8 mouse cellular contexts compared by ENCODE assay signal in genomic region chr11:78327634-78328511, GRCm38 (mm10). TPM values are rescaled to one million over a fixed set of nuclear protein-coding genes. Genes with fewer than 3 reads are reported as not detected.
DNase-seq lines count a peak whose midpoint lies in the region; ATAC-seq lines count a peak whose summit lies in the region.

Gene Pigs (plus strand): TSS chr11:78328415.

- DNase-seq in adipocyte (ENCODE audit: low spot score), result peak; percentile 96
- DNase-seq in embryo, embryonic 10 days (ENCODE audit: low spot score), result peak; percentile 98
- DNase-seq in gastrocnemius, postnatal 14 days, result peak; percentile 98
- DNase-seq in left cerebral cortex, postnatal 10 days (ENCODE audit: extremely low spot score in 1 of 2, low spot score in 2 of 2), result peak; percentile 94 to 98
- peak; percentile 94 for DNase-seq in right cerebral cortex, postnatal 25 days
- peak; percentile 90 to 97 for DNase-seq in urinary bladder, postnatal 4 days (ENCODE audit: low spot score in 2 of 2)

- intact Hi-C loops in gastrocnemius, postnatal 14 days (cut with DNase I; ENCODE audit: low total_unique reads), result no loop called here
- intact Hi-C loops in left cerebral cortex, postnatal 10 days (cut with DNase I), result no loop called here

- ATAC-seq in inflammation-experienced regulatory T-cells, adult 6 months, result peak; percentile 98
- ATAC-seq in megakaryocyte-erythroid progenitor cell, adult 5-6 weeks (replicated peaks; ENCODE audit: low FRiP score, low TSS enrichment, poor library complexity, severe bottlenecking), result peak; percentile 97

RNA-seq across cellular contexts. Expression of gene Pigs, which starts in this region (rescaled TPM):
- total RNA-seq in gastrocnemius, postnatal 14 days (2021), result 10 to 100 TPM; 23.1 to 25.1 TPM
- 10 to 100 TPM; 55.1 to 70.1 (median 57.5) TPM for polyA plus RNA-seq in inflammation-experienced regulatory T-cells, adult 6 months (2017; shearing (Covaris generic))
- 10 to 100 TPM; 72.3 to 76.6 TPM for total RNA-seq in left cerebral cortex, postnatal 10 days (2021)
- total RNA-seq in megakaryocyte-erythroid progenitor cell, adult 5-6 weeks (2014; fragmentation: Nextera tagmentation), result 40.5 and 44.5 TPM in 2 replicates
- total RNA-seq in megakaryocyte-erythroid progenitor cell, adult 5-6 weeks (2017), result 10.0 and 10.4 TPM in 2 replicates

Comparison
In these comparisons a context has a peak if more than half of its experiments do, and no peak if none do; other contexts are left out.
1. Peak in every context shown above with its lines: DNase-seq and ATAC-seq.